Mouse (Mus musculus): ENCODE measurements at regions not wholly inside any gene's neighbourhood (a gene's known extent, or its start where the extent isn't known, plus 50 kb on each side); places are given as distances from the start of the nearest gene placed in this dataset.

- no peak overlapping the region for H3K27ac ChIP-seq
These were observed 253.8 kb downstream of the Bckdhb start for GRCm38 (mm10) chr9:84178705-84179104.

GRCm38 (mm10) chr9:84179238-84179637 is 254.3 kb downstream of the Bckdhb start:
- H3K9me3 ChIP-seq, result no peaks in the 10 kb centered on the region
- H3K27ac ChIP-seq, result no peak overlapping the region
- H3K36me3 ChIP-seq, result no peaks in the 10 kb centered on the region
- no peak overlapping the region for H3K4me2 ChIP-seq (replicated peaks)
- 0 out of 2 replicates have a peak, but pooled peaks cover 3% of the 10 kb centered on the region for H3K4me1 ChIP-seq
- no peak for ATAC-seq (ENCODE audit: low FRiP score, low read depth)
- WGBS, result 58% methylated on average over 4 of the region's 4 CpGs
- no peak overlapping the region for H3K9ac ChIP-seq
- no peaks in the 10 kb centered on the region for H3K27me3 ChIP-seq (replicated peaks)
- no peak overlapping the region for H3K4me3 ChIP-seq

More at GRCm38 (mm10) chr9:84178705-84179104, 253.8 kb downstream of the Bckdhb start:
- Histone ChIP-seq H3K9ac (no peak overlapping the region), H3K36me3 (no peaks in the 10 kb centered on the region), H3K4me1 (no peaks in the 10 kb centered on the region), H3K9me3 (no peaks in the 10 kb centered on the region), H3K27me3 (replicated peaks) (no peaks in the 10 kb centered on the region), H3K4me2 (replicated peaks) (no peak overlapping the region), H3K4me3 (no peak overlapping the region)
- ATAC-seq (ENCODE audit: low FRiP score, low read depth), result no peak
- 82% methylated on average over 5 of the region's 5 CpGs for WGBS

GRCm38 (mm10) chr9:84183637-84184374 is 258.9 kb downstream of the Bckdhb start:
- Histone ChIP-seq H3K27me3 (replicated peaks) (no peaks in the 10 kb centered on the region), H3K4me3 (no peak overlapping the region), H3K9ac (no peak overlapping the region), H3K4me1 (0 out of 2 replicates have a peak, but pooled peaks cover 3% of the 10 kb centered on the region), H3K36me3 (no peaks in the 10 kb centered on the region), H3K9me3 (no peaks in the 10 kb centered on the region), H3K4me2 (replicated peaks) (no peak overlapping the region), H3K27ac (no peak overlapping the region)
- no peak for ATAC-seq (ENCODE audit: low FRiP score, low read depth)
- 70% methylated on average over 6 of the region's 6 CpGs for WGBS

- 80% methylated on average over 3 of the region's 3 CpGs for WGBS
- Histone ChIP-seq H3K27me3 (replicated peaks) (no peaks in the 10 kb centered on the region), H3K4me3 (no peak overlapping the region), H3K27ac (no peak overlapping the region), H3K9me3 (no peaks in the 10 kb centered on the region), H3K9ac (no peak overlapping the region), H3K4me1 (0 out of 2 replicates have a peak, but pooled peaks cover 3% of the 10 kb centered on the region), H3K36me3 (no peaks in the 10 kb centered on the region), H3K4me2 (replicated peaks) (no peak overlapping the region)
- ATAC-seq (ENCODE audit: low FRiP score, low read depth), result no peak
These were observed 262.6 kb downstream of the Bckdhb start for GRCm38 (mm10) chr9:84187531-84187930.

- no peaks in the 10 kb centered on the region for H3K9me3 ChIP-seq
- 62% methylated on average over 1 of the region's 1 CpGs for WGBS
These were observed 268.5 kb downstream of the Bckdhb start for GRCm38 (mm10) chr9:84193405-84193804.

GRCm38 (mm10) chr9:84194716-84195115 is 269.8 kb downstream of the Bckdhb start:
- H3K27me3 ChIP-seq (replicated peaks), result no peaks in the 10 kb centered on the region
- WGBS, result 87% methylated on average over 4 of the region's 4 CpGs
- no peaks in the 10 kb centered on the region for H3K4me1 ChIP-seq
- no peak overlapping the region for H3K27ac ChIP-seq
- no peak overlapping the region for H3K9ac ChIP-seq
- no peak for ATAC-seq (ENCODE audit: low FRiP score, low read depth)
- no peak overlapping the region for H3K4me3 ChIP-seq
- H3K9me3 ChIP-seq, result no peaks in the 10 kb centered on the region
- H3K36me3 ChIP-seq, result no peaks in the 10 kb centered on the region
- no peak overlapping the region for H3K4me2 ChIP-seq (replicated peaks)

More at GRCm38 (mm10) chr9:84193405-84193804, 268.5 kb downstream of the Bckdhb start:
- Histone ChIP-seq H3K9ac (no peak overlapping the region), H3K36me3 (no peaks in the 10 kb centered on the region), H3K4me2 (replicated peaks) (no peak overlapping the region), H3K27ac (no peak overlapping the region), H3K4me3 (no peak overlapping the region), H3K27me3 (replicated peaks) (no peaks in the 10 kb centered on the region), H3K4me1 (no peaks in the 10 kb centered on the region)
- no peak for ATAC-seq (ENCODE audit: low FRiP score, low read depth)

GRCm38 (mm10) chr9:84195338-84195737 is 270.4 kb downstream of the Bckdhb start:
- no peak for ATAC-seq (ENCODE audit: low FRiP score, low read depth)
- 77% methylated on average over 4 of the region's 4 CpGs for WGBS
- Histone ChIP-seq H3K27ac (no peak overlapping the region), H3K27me3 (replicated peaks) (no peaks in the 10 kb centered on the region), H3K4me2 (replicated peaks) (no peak overlapping the region), H3K9ac (no peak overlapping the region), H3K4me1 (no peaks in the 10 kb centered on the region), H3K36me3 (no peaks in the 10 kb centered on the region), H3K4me3 (no peak overlapping the region), H3K9me3 (no peaks in the 10 kb centered on the region)

GRCm38 (mm10) chr9:84200208-84200607 is 275.3 kb downstream of the Bckdhb start:
- Histone ChIP-seq H3K4me1 (no peaks in the 10 kb centered on the region), H3K9ac (no peak overlapping the region), H3K4me2 (replicated peaks) (no peak overlapping the region), H3K9me3 (no peaks in the 10 kb centered on the region), H3K4me3 (no peak overlapping the region), H3K27me3 (replicated peaks) (no peaks in the 10 kb centered on the region), H3K36me3 (no peaks in the 10 kb centered on the region), H3K27ac (no peak overlapping the region)
- 92% methylated on average over 3 of the region's 3 CpGs for WGBS
- ATAC-seq (ENCODE audit: low FRiP score, low read depth), result no peak

- Histone ChIP-seq H3K27me3 (replicated peaks) (no peaks in the 10 kb centered on the region), H3K4me2 (replicated peaks) (no peak overlapping the region), H3K4me3 (no peak overlapping the region), H3K4me1 (no peaks in the 10 kb centered on the region), H3K9ac (no peak overlapping the region), H3K9me3 (no peaks in the 10 kb centered on the region), H3K27ac (no peak overlapping the region), H3K36me3 (no peaks in the 10 kb centered on the region)
- 75% methylated on average over 3 of the region's 3 CpGs for WGBS
- no peak for ATAC-seq (ENCODE audit: low FRiP score, low read depth)
These were observed 279.1 kb downstream of the Bckdhb start for GRCm38 (mm10) chr9:84204056-84204455.

- 92% methylated on average over 4 of the region's 4 CpGs for WGBS
- Histone ChIP-seq H3K27me3 (replicated peaks) (no peaks in the 10 kb centered on the region), H3K4me3 (no peak overlapping the region), H3K4me1 (no peaks in the 10 kb centered on the region), H3K4me2 (replicated peaks) (no peak overlapping the region), H3K9ac (no peak overlapping the region), H3K27ac (no peak overlapping the region), H3K36me3 (no peaks in the 10 kb centered on the region), H3K9me3 (no peaks in the 10 kb centered on the region)
- no peak for ATAC-seq (ENCODE audit: low FRiP score, low read depth)
These were observed 315.6 kb downstream of the Bckdhb start for GRCm38 (mm10) chr9:84240491-84240975.

- Histone ChIP-seq H3K36me3 (no peaks in the 10 kb centered on the region), H3K27me3 (replicated peaks) (no peaks in the 10 kb centered on the region), H3K9me3 (no peaks in the 10 kb centered on the region), H3K4me1 (no peaks in the 10 kb centered on the region), H3K27ac (no peak overlapping the region), H3K4me2 (replicated peaks) (no peak overlapping the region), H3K4me3 (no peak overlapping the region), H3K9ac (no peak overlapping the region)
- no peak for ATAC-seq (ENCODE audit: low FRiP score, low read depth)
- 100% methylated on average over 1 of the region's 1 CpGs for WGBS
These were observed 324.8 kb downstream of the Bckdhb start for GRCm38 (mm10) chr9:84249765-84250164.

GRCm38 (mm10) chr9:84253022-84253991 is 328.4 kb downstream of the Bckdhb start:
- ATAC-seq (ENCODE audit: low FRiP score, low read depth), result peak; percentile 90
- no peaks in the 10 kb centered on the region for H3K4me1 ChIP-seq
- 18% methylated on average over 7 of the region's 7 CpGs for WGBS
- no peaks in the 10 kb centered on the region for H3K36me3 ChIP-seq
- H3K27ac ChIP-seq, result no peak overlapping the region
- H3K4me3 ChIP-seq, result no peak overlapping the region
- H3K9me3 ChIP-seq, result no peaks in the 10 kb centered on the region
- no peak overlapping the region for H3K9ac ChIP-seq
- H3K27me3 ChIP-seq (replicated peaks), result no peaks in the 10 kb centered on the region
- no peak overlapping the region for H3K4me2 ChIP-seq (replicated peaks)
